Mouse (Mus musculus): ENCODE measurements at regions not wholly inside any gene's neighbourhood (a gene's known extent, or its start where the extent isn't known, plus 50 kb on each side); places are given as distances from the start of the nearest gene placed in this dataset.

GRCm38 (mm10) chr9:83316818-83317162 is 124.1 kb downstream of the Lca5 start:
- no peak for TF ChIP-seq EP300 (IDR thresholded peaks at IDR 0.05; ENCODE audit: low read length)
- no peak for TF ChIP-seq TCF12 (IDR thresholded peaks at IDR 0.05; ENCODE audit: low read depth, low read length)
- no peak for TF ChIP-seq MYC (IDR thresholded peaks at IDR 0.05; ENCODE audit: low read depth, low read length)
- TF ChIP-seq UBTF (IDR thresholded peaks at IDR 0.05; ENCODE audit: low read depth, low read length), result no peak
- TF ChIP-seq CHD2 (IDR thresholded peaks at IDR 0.05; ENCODE audit: low read length), result no peak
- TF ChIP-seq POLR2AphosphoS2 (IDR thresholded peaks at IDR 0.05; ENCODE audit: low read depth, low read length), result no peak
- TF ChIP-seq SMC3 (IDR thresholded peaks at IDR 0.05; ENCODE audit: low read depth, low read length), result no peak
- TF ChIP-seq PAX5 (IDR thresholded peaks at IDR 0.05; ENCODE audit: low read length), result no peak
- TF ChIP-seq HCFC1 (IDR thresholded peaks at IDR 0.05; ENCODE audit: low read depth, low read length), result no peak
- TF ChIP-seq ZMIZ1 (IDR thresholded peaks at IDR 0.05; ENCODE audit: low read depth, low read length), result no peak
- no peak for TF ChIP-seq USF1 (IDR thresholded peaks at IDR 0.05; ENCODE audit: low read depth, low read length)
- no peak for TF ChIP-seq ETS1 (conservative IDR thresholded peaks at IDR 0.05; ENCODE audit: low read depth, low read length)
- no peak for TF ChIP-seq MAX (IDR thresholded peaks at IDR 0.05; ENCODE audit: low read length)
- no peak for TF ChIP-seq NELFE (IDR thresholded peaks at IDR 0.05; ENCODE audit: low read depth, low read length)
- no peak for TF ChIP-seq GABPA (IDR thresholded peaks at IDR 0.05; ENCODE audit: insufficient replicate concordance, low read depth, low read length)
- TF ChIP-seq TBP (conservative IDR thresholded peaks at IDR 0.05; ENCODE audit: low read depth, low read length), result no peak
- TF ChIP-seq KAT2A (IDR thresholded peaks at IDR 0.05; ENCODE audit: insufficient replicate concordance, low read length), result no peak
- no peak for TF ChIP-seq MAZ (IDR thresholded peaks at IDR 0.05; ENCODE audit: low read depth, low read length)
- no peak for TF ChIP-seq USF2 (conservative IDR thresholded peaks at IDR 0.05; ENCODE audit: low read depth, low read length)
- TF ChIP-seq CTCF (conservative IDR thresholded peaks at IDR 0.05 in 1 of 2, IDR thresholded peaks at IDR 0.05 in 1 of 2; ENCODE audit: low read depth in 2 of 2, low read length in 2 of 2), result no peak
- H3K4me2 ChIP-seq (ENCODE audit: insufficient read depth, low read depth, poor library complexity, severe bottlenecking), result no peak overlapping the region
- no peak overlapping the region for H3K4me3 ChIP-seq (replicated peaks in 1 of 3; ENCODE audit: low read depth in 2 of 3, low read length in 2 of 3, poor library complexity in 1 of 3)
- dilution Hi-C loops (cut with MboI; ENCODE audit: extremely low pct_ligation_motif_present, extremely low pct_unique_long_range_greater_than_20kb, low sequenced_read_pairs), result no loop called here
- DNase-seq (ENCODE audit: extremely low read depth), result no peak
- H3K36me3 ChIP-seq (replicated peaks in 1 of 2; ENCODE audit: control insufficient read depth in 1 of 2, insufficient read depth in 1 of 2, low read length in 1 of 2), result no peaks in the 10 kb centered on the region
- H3K27ac ChIP-seq (ENCODE audit: insufficient read depth, low read depth), result no peak overlapping the region
- no peaks in the 10 kb centered on the region for H3K9me3 ChIP-seq (replicated peaks; ENCODE audit: low read length)
- no peaks in the 10 kb centered on the region for H3K79me2 ChIP-seq (replicated peaks; ENCODE audit: control insufficient read depth, extremely low read depth, insufficient read depth, poor library complexity, severe bottlenecking)
- in situ Hi-C loops (cut with MboI; ENCODE audit: low pct_ligation_motif_present, low pct_unique_long_range_greater_than_20kb, low sequenced_read_pairs), result no loop called here
- no peaks in the 10 kb centered on the region for H3K27me3 ChIP-seq (replicated peaks)
- H3K4me1 ChIP-seq (ENCODE audit: control insufficient read depth in 1 of 2, insufficient read depth in 2 of 2), result peaks cover 6 to 15% of the 10 kb centered on the region in 2 experiments; a peak in 3 of 4 replicates
- no peak overlapping the region for H3K9ac ChIP-seq (ENCODE audit: insufficient read depth, low read depth)

- Histone ChIP-seq H3K27ac (ENCODE audit: insufficient read depth, low read depth) (no peak overlapping the region), H3K4me3 (replicated peaks in 1 of 3; ENCODE audit: low read depth in 2 of 3, low read length in 2 of 3, poor library complexity in 1 of 3) (no peak overlapping the region), H3K36me3 (replicated peaks in 1 of 2; ENCODE audit: control insufficient read depth in 1 of 2, insufficient read depth in 1 of 2, low read length in 1 of 2) (no peaks in the 10 kb centered on the region), H3K9ac (ENCODE audit: insufficient read depth, low read depth) (no peak overlapping the region), H3K9me3 (replicated peaks; ENCODE audit: low read length) (no peaks in the 10 kb centered on the region), H3K27me3 (replicated peaks) (no peaks in the 10 kb centered on the region), H3K4me2 (ENCODE audit: insufficient read depth, low read depth, poor library complexity, severe bottlenecking) (no peak overlapping the region), H3K4me1 (ENCODE audit: control insufficient read depth in 1 of 2, insufficient read depth in 2 of 2) (peaks cover 3 to 9% of the 10 kb centered on the region in 2 experiments; a peak in 3 of 4 replicates), H3K79me2 (replicated peaks; ENCODE audit: control insufficient read depth, extremely low read depth, insufficient read depth, poor library complexity, severe bottlenecking) (no peaks in the 10 kb centered on the region)
- DNase-seq (ENCODE audit: extremely low read depth), result no peak
- in situ Hi-C loops (cut with MboI; ENCODE audit: low pct_ligation_motif_present, low pct_unique_long_range_greater_than_20kb, low sequenced_read_pairs), result no loop called here
- TF ChIP-seq RCOR1 (conservative IDR thresholded peaks at IDR 0.05; ENCODE audit: low read depth, low read length) (no peak), ELF1 (IDR thresholded peaks at IDR 0.05; ENCODE audit: low read depth, low read length) (no peak), UBTF (IDR thresholded peaks at IDR 0.05; ENCODE audit: low read depth, low read length) (no peak), TCF12 (IDR thresholded peaks at IDR 0.05; ENCODE audit: low read depth, low read length) (no peak), PAX5 (IDR thresholded peaks at IDR 0.05; ENCODE audit: low read length) (no peak), SIN3A (IDR thresholded peaks at IDR 0.05; ENCODE audit: low read length) (no peak), HCFC1 (IDR thresholded peaks at IDR 0.05; ENCODE audit: low read depth, low read length) (no peak)
- dilution Hi-C loops (cut with MboI; ENCODE audit: extremely low pct_ligation_motif_present, extremely low pct_unique_long_range_greater_than_20kb, low sequenced_read_pairs), result no loop called here
These were observed 124.7 kb downstream of the Lca5 start for GRCm38 (mm10) chr9:83315941-83316817.
